18 mouse cellular contexts compared by ENCODE assay signal in genomic region chr3:41423630-41424029, GRCm38 (mm10).
DNase-seq lines count a peak whose midpoint lies in the region; ATAC-seq and TF ChIP-seq lines count a peak whose summit lies in the region.
"Had no signal": no experiment of that assay in that cellular context is flagged by ENCODE, and none has a peak within 500 bp of the region (broad histone marks: within the 10 kb centered on the region; RNA-seq: fewer than 3 reads in every experiment).

No protein-coding gene starts in this region.

- H3K27me3 ChIP-seq in forebrain, embryonic 12.5 days = no peaks in the 10 kb centered on the region
- H3K27me3 ChIP-seq in forebrain, embryonic 11.5 days (ENCODE audit: control insufficient read depth, insufficient read depth, low read length) = no peaks in the 10 kb centered on the region
- H3K27me3 ChIP-seq in limb, embryonic 12.5 days = no peaks in the 10 kb centered on the region
- no peaks in the 10 kb centered on the region for H3K27me3 ChIP-seq in limb, embryonic 10.5 days (ENCODE audit: low read depth, poor library complexity, severe bottlenecking)
- H3K27me3 ChIP-seq in ES-Bruce4 (ENCODE audit: control insufficient read depth, insufficient read depth, low read length, poor library complexity, severe bottlenecking) = no peaks in the 10 kb centered on the region
- 0 out of 2 replicates have a peak, but pooled peaks cover 2% of the 10 kb centered on the region for H3K27me3 ChIP-seq in embryonic facial prominence, embryonic 12.5 days
- H3K27me3 ChIP-seq: CH12.LX; hindbrain, embryonic 13.5 days; neural tube, embryonic 12.5 days; Patski had no signal

- no peak overlapping the region for H3K9ac ChIP-seq in forebrain, embryonic 12.5 days
- H3K9ac ChIP-seq in forebrain, embryonic 11.5 days (ENCODE audit: low read length) = no peak overlapping the region
- no peak overlapping the region for H3K9ac ChIP-seq in limb, embryonic 12.5 days (replicated peaks)
- no peak overlapping the region for H3K9ac ChIP-seq in ES-Bruce4 (ENCODE audit: low read depth, poor library complexity, severe bottlenecking)
- H3K9ac ChIP-seq in embryonic facial prominence, embryonic 12.5 days = no peak overlapping the region
- H3K9ac ChIP-seq: forebrain, postnatal 0 days; hindbrain, embryonic 13.5 days; lung, embryonic 14.5 days; neural tube, embryonic 12.5 days had no signal

- H3K9me3 ChIP-seq in forebrain, embryonic 12.5 days = no peaks in the 10 kb centered on the region
- H3K9me3 ChIP-seq in forebrain, embryonic 11.5 days (ENCODE audit: control insufficient read depth, low read length) = no peaks in the 10 kb centered on the region
- H3K9me3 ChIP-seq in limb, embryonic 12.5 days = no peaks in the 10 kb centered on the region
- H3K9me3 ChIP-seq in limb, embryonic 10.5 days (replicated peaks) = no peaks in the 10 kb centered on the region
- H3K9me3 ChIP-seq in ES-Bruce4 (replicated peaks; ENCODE audit: control insufficient read depth, insufficient read depth, low read length, poor library complexity, severe bottlenecking) = no peaks in the 10 kb centered on the region
- no peaks in the 10 kb centered on the region for H3K9me3 ChIP-seq in embryonic facial prominence, embryonic 12.5 days
- H3K9me3 ChIP-seq: hindbrain, embryonic 13.5 days; neural tube, embryonic 12.5 days had no signal

- WGBS in forebrain, embryonic 12.5 days = 72% methylated on average over 5 of the region's 5 CpGs
- 74% methylated on average over 5 of the region's 5 CpGs for WGBS in forebrain, embryonic 11.5 days
- 46% methylated on average over 5 of the region's 5 CpGs for WGBS in limb, embryonic 12.5 days
- 42% methylated on average over 5 of the region's 5 CpGs for WGBS in limb, embryonic 10.5 days
- 66% methylated on average over 5 of the region's 5 CpGs for WGBS in embryonic facial prominence, embryonic 12.5 days

- no peak for TF ChIP-seq CTCF in ES-Bruce4 (IDR thresholded peaks at IDR 0.05; ENCODE audit: low read depth, low read length)

- peaks cover 12% of the 10 kb centered on the region for H3K4me1 ChIP-seq in forebrain, embryonic 12.5 days
- peaks cover 1% of the 10 kb centered on the region; the same call in 1 of the 2 replicates for H3K4me1 ChIP-seq in forebrain, embryonic 11.5 days (replicated peaks; ENCODE audit: control insufficient read depth, insufficient read depth, low read length)
- peaks cover 17% of the 10 kb centered on the region for H3K4me1 ChIP-seq in limb, embryonic 12.5 days (replicated peaks)
- peaks cover 17% of the 10 kb centered on the region for H3K4me1 ChIP-seq in limb, embryonic 10.5 days
- H3K4me1 ChIP-seq in ES-Bruce4 (ENCODE audit: control insufficient read depth, insufficient read depth, low read length) = peaks cover 6% of the 10 kb centered on the region
- peaks cover 12% of the 10 kb centered on the region for H3K4me1 ChIP-seq in embryonic facial prominence, embryonic 12.5 days

- intact Hi-C loops in left cerebral cortex, postnatal 36 days (cut with DNase I) = no loop called here

- 0 out of 2 replicates have a peak, but pooled peaks have one; percentile 23 for ATAC-seq in forebrain, embryonic 12.5 days (ENCODE audit: low FRiP score)
- ATAC-seq in forebrain, embryonic 11.5 days (replicated peaks; ENCODE audit: low FRiP score) = no peak
- ATAC-seq in limb, embryonic 12.5 days (ENCODE audit: insufficient number of reproducible peaks, insufficient read depth, low FRiP score, low TSS enrichment, low read depth) = no peak
- ATAC-seq in embryonic facial prominence, embryonic 12.5 days (ENCODE audit: insufficient number of reproducible peaks, insufficient read depth, low FRiP score, low TSS enrichment) = peak; percentile 15; the same call in 1 of the 2 replicates
- ATAC-seq: forebrain, postnatal 0 days; Patski had no signal

- no peak overlapping the region for H3K4me2 ChIP-seq in forebrain, embryonic 12.5 days
- H3K4me2 ChIP-seq in forebrain, embryonic 11.5 days (ENCODE audit: low read depth, low read length, severe bottlenecking) = no peak overlapping the region
- H3K4me2 ChIP-seq in limb, embryonic 12.5 days = 0 out of 2 replicates have a peak overlapping the region, but pooled peaks have one; percentile 10
- H3K4me2 ChIP-seq in embryonic facial prominence, embryonic 12.5 days (replicated peaks) = no peak overlapping the region
- H3K4me2 ChIP-seq: hindbrain, embryonic 13.5 days; lung, embryonic 14.5 days had no signal

- no peak for TF ChIP-seq POLR2A in ES-Bruce4 (IDR thresholded peaks at IDR 0.05; ENCODE audit: insufficient read depth, low read length)

- H3K27ac ChIP-seq in forebrain, embryonic 12.5 days = no peak overlapping the region
- H3K27ac ChIP-seq in forebrain, embryonic 11.5 days (ENCODE audit: low read depth, low read length) = no peak overlapping the region
- no peak overlapping the region for H3K27ac ChIP-seq in limb, embryonic 12.5 days
- H3K27ac ChIP-seq in limb, embryonic 10.5 days = no peak overlapping the region
- peak overlapping the region; percentile 15 for H3K27ac ChIP-seq in ES-Bruce4 (ENCODE audit: insufficient read depth, low read length)
- H3K27ac ChIP-seq in embryonic facial prominence, embryonic 12.5 days = no peak overlapping the region
- H3K27ac ChIP-seq: hindbrain, embryonic 13.5 days; macrophage; neural tube, embryonic 12.5 days had no signal

- no peak overlapping the region for H3K4me3 ChIP-seq in forebrain, embryonic 12.5 days (replicated peaks)
- H3K4me3 ChIP-seq in forebrain, embryonic 11.5 days (ENCODE audit: low read depth, low read length) = no peak overlapping the region
- no peak overlapping the region for H3K4me3 ChIP-seq in limb, embryonic 12.5 days (replicated peaks)
- H3K4me3 ChIP-seq in limb, embryonic 10.5 days = no peak overlapping the region
- no peak overlapping the region for H3K4me3 ChIP-seq in ES-Bruce4 (ENCODE audit: low read depth, low read length)
- H3K4me3 ChIP-seq in embryonic facial prominence, embryonic 12.5 days = no peak overlapping the region
- H3K4me3 ChIP-seq: hindbrain, embryonic 13.5 days; neural tube, embryonic 12.5 days had no signal

- H3K36me3 ChIP-seq in forebrain, embryonic 12.5 days (replicated peaks) = no peaks in the 10 kb centered on the region
- no peaks in the 10 kb centered on the region for H3K36me3 ChIP-seq in forebrain, embryonic 11.5 days (ENCODE audit: control insufficient read depth, insufficient read depth, low read length)
- no peaks in the 10 kb centered on the region for H3K36me3 ChIP-seq in limb, embryonic 12.5 days
- H3K36me3 ChIP-seq in limb, embryonic 10.5 days = no peaks in the 10 kb centered on the region
- H3K36me3 ChIP-seq in ES-Bruce4 (ENCODE audit: control insufficient read depth, insufficient read depth, low read length, poor library complexity, severe bottlenecking) = no peaks in the 10 kb centered on the region
- H3K36me3 ChIP-seq in embryonic facial prominence, embryonic 12.5 days = no peaks in the 10 kb centered on the region
- H3K36me3 ChIP-seq: hindbrain, embryonic 13.5 days; neural tube, embryonic 12.5 days had no signal

- DNase-seq in forebrain, embryonic 11.5 days (ENCODE audit: low spot score) = no peak
- no peak for DNase-seq in limb, embryonic 10.5 days (ENCODE audit: low spot score)
- DNase-seq in left cerebral cortex, postnatal 36 days (ENCODE audit: low spot score in 2 of 2) = no peak
- DNase-seq: cerebellum, adult 9-10 months; forebrain, postnatal 0 days; kidney, adult 18-20 months; right cerebral cortex, postnatal 14 days; thymus, postnatal 36 days had no signal

- peak; percentile 67; the same call in 1 of the 2 replicates for TF ChIP-seq EP300 in ES-Bruce4 (IDR thresholded peaks at IDR 0.05; ENCODE audit: insufficient read depth, low read depth, low read length)

Comparison
In these comparisons a context has a peak if more than half of its experiments do, and no peak if none do; other contexts are left out.
1. ATAC-seq: peak in forebrain, embryonic 12.5 days (single experiment) and embryonic facial prominence, embryonic 12.5 days (single experiment); none in forebrain, embryonic 11.5 days (single experiment) and limb, embryonic 12.5 days (single experiment).